In the genomic region with DNA sequence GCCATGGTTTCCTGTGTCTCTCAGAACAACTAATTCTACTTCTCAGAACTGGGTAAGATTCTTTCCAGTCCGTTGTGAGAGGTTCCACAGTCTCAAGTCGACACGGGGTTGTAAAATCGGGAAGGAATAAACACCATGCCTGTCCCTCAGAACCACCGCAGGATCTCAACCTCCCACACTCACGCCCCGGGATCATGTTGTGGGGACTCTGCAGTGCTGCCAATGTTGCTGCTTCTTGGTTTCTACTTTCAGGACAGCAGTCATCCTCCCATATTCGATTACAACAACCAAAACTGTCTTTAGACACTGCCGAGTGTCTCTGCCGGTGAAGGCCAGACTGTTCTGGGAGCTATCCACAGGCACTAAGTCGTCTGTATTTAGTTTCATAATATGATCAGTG, we compare ENCODE assay signal across 25 mouse cellular contexts.
"Had no signal": no experiment of that assay in that cellular context is flagged by ENCODE, and none has a peak within 500 bp of the region (broad histone marks: within the 10 kb centered on the region; RNA-seq: fewer than 3 reads in every experiment).

No protein-coding gene starts in this region.

- H3K4me2 ChIP-seq: heart, embryonic 11.5 days; heart, embryonic 13.5 days; heart, embryonic 15.5 days; hindbrain, embryonic 12.5 days; hindbrain, embryonic 14.5 days; intestine, embryonic 15.5 days; kidney, embryonic 15.5 days; limb, embryonic 13.5 days; limb, embryonic 15.5 days; liver, embryonic 12.5 days had no signal

- H3K9me3 ChIP-seq: heart, embryonic 13.5 days; heart, embryonic 15.5 days; hindbrain, embryonic 10.5 days; hindbrain, embryonic 12.5 days; intestine, embryonic 15.5 days; kidney, embryonic 15.5 days; limb, embryonic 13.5 days; limb, embryonic 15.5 days; liver, embryonic 12.5 days had no signal

- H3K9ac ChIP-seq: heart, embryonic 13.5 days; heart, embryonic 15.5 days; hindbrain, embryonic 12.5 days; hindbrain, embryonic 14.5 days; intestine, embryonic 15.5 days; kidney, embryonic 15.5 days; limb, embryonic 13.5 days; limb, embryonic 15.5 days; liver, embryonic 12.5 days; liver, embryonic 14.5 days had no signal

- H3K4me1 ChIP-seq: heart, embryonic 13.5 days; heart, embryonic 15.5 days; hindbrain, embryonic 10.5 days; hindbrain, embryonic 12.5 days; intestine, embryonic 15.5 days; kidney, embryonic 15.5 days; liver, embryonic 12.5 days had no signal

- ATAC-seq: hindbrain, embryonic 16.5 days; inflammation-experienced regulatory T-cells, adult 6 months; intestine, embryonic 15.5 days; intestine, postnatal 0 days; liver, embryonic 12.5 days had no signal

- H3K4me3 ChIP-seq: heart, adult 2 months; heart, embryonic 13.5 days; heart, embryonic 15.5 days; hindbrain, embryonic 10.5 days; hindbrain, embryonic 12.5 days; intestine, embryonic 15.5 days; kidney, embryonic 15.5 days; layer of hippocampus, adult 2 months; left cerebral cortex, adult 2 months; limb, embryonic 13.5 days; limb, embryonic 15.5 days; liver, embryonic 12.5 days had no signal

- H3K27ac ChIP-seq: heart, adult 2 months; heart, embryonic 13.5 days; heart, embryonic 15.5 days; hindbrain, embryonic 10.5 days; hindbrain, embryonic 12.5 days; hindbrain, embryonic 14.5 days; intestine, embryonic 15.5 days; kidney, embryonic 15.5 days; layer of hippocampus, adult 2 months; left cerebral cortex, adult 2 months; limb, embryonic 13.5 days; limb, embryonic 15.5 days; liver, embryonic 12.5 days; liver, embryonic 14.5 days had no signal

- DNase-seq: gastrocnemius, postnatal 14 days; heart, adult 2 months; heart, postnatal 14 days; heart, postnatal 4 days; kidney, adult 2 months; kidney, adult 9 months; kidney, postnatal 14 days; kidney, postnatal 36 days had no signal

- H3K36me3 ChIP-seq: heart, embryonic 13.5 days; heart, embryonic 15.5 days; hindbrain, embryonic 10.5 days; hindbrain, embryonic 12.5 days; intestine, embryonic 15.5 days; kidney, embryonic 15.5 days; limb, embryonic 13.5 days; limb, embryonic 15.5 days; liver, embryonic 12.5 days had no signal

- H3K27me3 ChIP-seq: heart, embryonic 13.5 days; heart, embryonic 15.5 days; hindbrain, embryonic 12.5 days; intestine, embryonic 15.5 days; kidney, embryonic 15.5 days; limb, embryonic 13.5 days; limb, embryonic 15.5 days; liver, embryonic 12.5 days had no signal
